In genomic region chr7:45015344-45015956, GRCm38 (mm10) we compare ENCODE assay signal across 8 mouse cellular contexts. TPM values are rescaled to one million over a fixed set of nuclear protein-coding genes. Genes with fewer than 3 reads are reported as not detected.
DNase-seq lines count a peak whose midpoint lies in the region; ATAC-seq lines count a peak whose summit lies in the region.

No protein-coding gene starts in this region.

- no peak for DNase-seq in lung, postnatal 10 days
- DNase-seq in embryonic facial prominence, embryonic 14.5 days (ENCODE audit: low spot score): no peak
- no peak for DNase-seq in limb, embryonic 11.5 days (ENCODE audit: low spot score)
- DNase-seq in right cerebral cortex, postnatal 25 days: no peak
- no peak for DNase-seq in thymus, postnatal 14 days
- DNase-seq in testis, postnatal 10 days (ENCODE audit: low spot score): no peak

- 0 out of 2 replicates have a peak, but pooled peaks cover 2% of the 10 kb centered on the region for H3K27me3 ChIP-seq in lung, embryonic 15.5 days
- H3K27me3 ChIP-seq in embryonic facial prominence, embryonic 14.5 days (replicated peaks; ENCODE audit: control insufficient read depth, insufficient read depth, low read length): no peaks in the 10 kb centered on the region
- H3K27me3 ChIP-seq in limb, embryonic 11.5 days (ENCODE audit: control insufficient read depth, insufficient read depth, low read length): no peaks in the 10 kb centered on the region
- no peaks in the 10 kb centered on the region for H3K27me3 ChIP-seq in neural tube, embryonic 14.5 days (ENCODE audit: control insufficient read depth, insufficient read depth, low read length)

- ATAC-seq in lung, embryonic 15.5 days (ENCODE audit: borderline replicate concordance, extremely low read depth, low FRiP score, low TSS enrichment): no peak
- no peak for ATAC-seq in embryonic facial prominence, embryonic 14.5 days (ENCODE audit: low read depth)
- ATAC-seq in limb, embryonic 11.5 days (ENCODE audit: insufficient number of reproducible peaks, low FRiP score, low TSS enrichment, low read depth): no peak; the same call in 1 of the 2 replicates
- no peak for ATAC-seq in neural tube, embryonic 14.5 days (ENCODE audit: low read depth)

- H3K27ac ChIP-seq in lung, embryonic 15.5 days: peak overlapping the region; percentile 100
- H3K27ac ChIP-seq in embryonic facial prominence, embryonic 14.5 days (replicated peaks; ENCODE audit: low read depth, low read length): peak overlapping the region; percentile 86
- H3K27ac ChIP-seq in limb, embryonic 11.5 days (replicated peaks; ENCODE audit: low read depth, low read length): peak overlapping the region; percentile 61; the same call in 1 of the 2 replicates
- peak overlapping the region; percentile 53 for H3K27ac ChIP-seq in neural tube, embryonic 14.5 days (ENCODE audit: low read depth, low read length)

- WGBS in lung, embryonic 15.5 days: under 1% methylated on average over 20 of the region's 20 CpGs
- under 1% methylated on average over 17 of the region's 20 CpGs for WGBS in embryonic facial prominence, embryonic 14.5 days
- under 1% methylated on average over 20 of the region's 20 CpGs for WGBS in limb, embryonic 11.5 days
- 2% methylated on average over 20 of the region's 20 CpGs for WGBS in neural tube, embryonic 14.5 days

- peaks cover 35% of the 10 kb centered on the region for H3K4me1 ChIP-seq in lung, embryonic 15.5 days
- H3K4me1 ChIP-seq in embryonic facial prominence, embryonic 14.5 days (ENCODE audit: control insufficient read depth, insufficient read depth, low read length): peaks cover 19% of the 10 kb centered on the region
- H3K4me1 ChIP-seq in limb, embryonic 11.5 days (ENCODE audit: control insufficient read depth, insufficient read depth, low read length): peaks cover 9% of the 10 kb centered on the region
- H3K4me1 ChIP-seq in neural tube, embryonic 14.5 days (ENCODE audit: control insufficient read depth, insufficient read depth, low read length): peaks cover 13% of the 10 kb centered on the region; the same call in 1 of the 2 replicates

- peak overlapping the region; percentile 98 for H3K9ac ChIP-seq in lung, embryonic 15.5 days
- peak overlapping the region; percentile 97 for H3K9ac ChIP-seq in embryonic facial prominence, embryonic 14.5 days (ENCODE audit: low read depth, low read length)
- H3K9ac ChIP-seq in limb, embryonic 11.5 days (ENCODE audit: low read length): peak overlapping the region; percentile 98
- peak overlapping the region; percentile 74 for H3K9ac ChIP-seq in neural tube, embryonic 14.5 days (replicated peaks; ENCODE audit: low read depth, low read length)

- H3K4me2 ChIP-seq in lung, embryonic 15.5 days: peak overlapping the region; percentile 87
- peak overlapping the region; percentile 71 for H3K4me2 ChIP-seq in embryonic facial prominence, embryonic 14.5 days (ENCODE audit: low read depth, low read length)
- H3K4me2 ChIP-seq in limb, embryonic 11.5 days (ENCODE audit: low read depth, severe bottlenecking): peak overlapping the region; percentile 83
- H3K4me2 ChIP-seq in neural tube, embryonic 14.5 days (ENCODE audit: low read depth, low read length): peak overlapping the region; percentile 66

- peaks cover 32% of the 10 kb centered on the region for H3K36me3 ChIP-seq in lung, embryonic 15.5 days
- peaks cover 37% of the 10 kb centered on the region for H3K36me3 ChIP-seq in embryonic facial prominence, embryonic 14.5 days (ENCODE audit: control insufficient read depth, insufficient read depth, low read length)
- peaks cover 18% of the 10 kb centered on the region for H3K36me3 ChIP-seq in limb, embryonic 11.5 days (ENCODE audit: control insufficient read depth, insufficient read depth, low read length)
- peaks cover 21% of the 10 kb centered on the region for H3K36me3 ChIP-seq in neural tube, embryonic 14.5 days (ENCODE audit: control insufficient read depth, insufficient read depth, low read length)

- no peaks in the 10 kb centered on the region for H3K9me3 ChIP-seq in lung, embryonic 15.5 days
- H3K9me3 ChIP-seq in embryonic facial prominence, embryonic 14.5 days (ENCODE audit: control insufficient read depth, low read length): no peaks in the 10 kb centered on the region
- no peaks in the 10 kb centered on the region for H3K9me3 ChIP-seq in limb, embryonic 11.5 days (ENCODE audit: control insufficient read depth, low read length)
- H3K9me3 ChIP-seq in neural tube, embryonic 14.5 days (ENCODE audit: control insufficient read depth, low read length): no peaks in the 10 kb centered on the region

- peak overlapping the region; percentile 98 for H3K4me3 ChIP-seq in lung, embryonic 15.5 days
- H3K4me3 ChIP-seq in embryonic facial prominence, embryonic 14.5 days (ENCODE audit: low read depth, low read length): peak overlapping the region; percentile 88
- H3K4me3 ChIP-seq in limb, embryonic 11.5 days (ENCODE audit: low read depth, low read length): peak overlapping the region; percentile 93
- peak overlapping the region; percentile 55 for H3K4me3 ChIP-seq in neural tube, embryonic 14.5 days (ENCODE audit: low read depth, low read length)

RNA-seq across cellular contexts. Expression of gene Scaf1, which starts 0.7 kb away (rescaled TPM):
- 35.5 and 36.5 TPM in 2 replicates for polyA plus RNA-seq in lung, embryonic 15.5 days (2015; fragmentation: Nextera tagmentation; extraction: Ambion mirVana)
- 43.7 and 47.5 TPM in 2 replicates for polyA plus RNA-seq in embryonic facial prominence, embryonic 14.5 days (2014; fragmentation: Nextera tagmentation; extraction: Ambion mirVana)
- 52.0 and 60.3 TPM in 2 replicates for polyA plus RNA-seq in limb, embryonic 11.5 days (2014; fragmentation: Nextera tagmentation; extraction: Ambion mirVana)
- polyA plus RNA-seq in neural tube, embryonic 14.5 days (2014; fragmentation: Nextera tagmentation; extraction: Ambion mirVana): 61.6 and 68.6 TPM in 2 replicates

RNA-seq across cellular contexts. Expression of gene Rras, which starts 2.3 kb away (rescaled TPM):
- polyA plus RNA-seq in lung, embryonic 15.5 days (2015; fragmentation: Nextera tagmentation; extraction: Ambion mirVana): 49.7 and 50.4 TPM in 2 replicates
- 50.5 and 52.3 TPM in 2 replicates for polyA plus RNA-seq in embryonic facial prominence, embryonic 14.5 days (2014; fragmentation: Nextera tagmentation; extraction: Ambion mirVana)
- polyA plus RNA-seq in limb, embryonic 11.5 days (2014; fragmentation: Nextera tagmentation; extraction: Ambion mirVana): 20.8 and 21.0 TPM in 2 replicates
- 9.0 and 13.7 TPM in 2 replicates for polyA plus RNA-seq in neural tube, embryonic 14.5 days (2014; fragmentation: Nextera tagmentation; extraction: Ambion mirVana)

RNA-seq across cellular contexts. Expression of gene Bcl2l12, which starts 16.9 kb away (rescaled TPM):
- 66.3 and 66.7 TPM in 2 replicates for polyA plus RNA-seq in lung, embryonic 15.5 days (2015; fragmentation: Nextera tagmentation; extraction: Ambion mirVana)
- 43.2 and 48.6 TPM in 2 replicates for polyA plus RNA-seq in embryonic facial prominence, embryonic 14.5 days (2014; fragmentation: Nextera tagmentation; extraction: Ambion mirVana)
- 91.7 and 91.9 TPM in 2 replicates for polyA plus RNA-seq in limb, embryonic 11.5 days (2014; fragmentation: Nextera tagmentation; extraction: Ambion mirVana)
- 6.4 and 9.5 TPM in 2 replicates for polyA plus RNA-seq in neural tube, embryonic 14.5 days (2014; fragmentation: Nextera tagmentation; extraction: Ambion mirVana)

RNA-seq across cellular contexts. Expression of gene Irf3, which starts 18.0 kb away (rescaled TPM):
- polyA plus RNA-seq in lung, embryonic 15.5 days (2015; fragmentation: Nextera tagmentation; extraction: Ambion mirVana): 88.1 and 92.6 TPM in 2 replicates
- polyA plus RNA-seq in embryonic facial prominence, embryonic 14.5 days (2014; fragmentation: Nextera tagmentation; extraction: Ambion mirVana): 77.7 and 84.6 TPM in 2 replicates
- 73.9 and 83.5 TPM in 2 replicates for polyA plus RNA-seq in limb, embryonic 11.5 days (2014; fragmentation: Nextera tagmentation; extraction: Ambion mirVana)
- polyA plus RNA-seq in neural tube, embryonic 14.5 days (2014; fragmentation: Nextera tagmentation; extraction: Ambion mirVana): 53.8 and 60.2 TPM in 2 replicates

RNA-seq across cellular contexts. Expression of gene Prmt1, which starts 29.1 kb away (rescaled TPM):
- 545 and 586 TPM in 2 replicates for polyA plus RNA-seq in lung, embryonic 15.5 days (2015; fragmentation: Nextera tagmentation; extraction: Ambion mirVana)
- polyA plus RNA-seq in embryonic facial prominence, embryonic 14.5 days (2014; fragmentation: Nextera tagmentation; extraction: Ambion mirVana): 173 and 178 TPM in 2 replicates
- polyA plus RNA-seq in limb, embryonic 11.5 days (2014; fragmentation: Nextera tagmentation; extraction: Ambion mirVana): 332 and 334 TPM in 2 replicates
- 189 and 206 TPM in 2 replicates for polyA plus RNA-seq in neural tube, embryonic 14.5 days (2014; fragmentation: Nextera tagmentation; extraction: Ambion mirVana)
